Mouse (Mus musculus) erythroblast, adult 5-6 weeks (primary cell): Measurements from ENCODE around the gene Ppan. TPM values are rescaled to one million over a fixed set of nuclear protein-coding genes. Genes with fewer than 3 reads are reported as not detected.

Source experiments
- ATAC-seq: replicated peaks from 2 replicates; pipeline ENCODE4 v1.8.0; 2016; ENCODE audit warnings: moderate number of reproducible peaks, mild to moderate bottlenecking, moderate TSS enrichment, inconsistent platforms; ENCODE audit not compliant: poor library complexity, low FRiP score, severe bottlenecking
- total RNA-seq, 2 experiments: library from RNA; stranded (forward) in 1 of 2; stranded (reverse) in 1 of 2; fragments of 150-400 nt in 1 of 2; fragments of 200-764, 138-1000 nt in 1 of 2; gene quantifications; 2 replicates each; pipeline versions ENCODE4 v1.2.3 to v1.2.4; 2015 to 2017; ENCODE audit warnings: low replicate concordance in 2 of 2

The Ppan gene
- total RNA-seq (2015; ENCODE audit: low replicate concordance): 2.3 and 9.8 TPM in 2 replicates
- 13.0 and 15.4 TPM in 2 replicates for total RNA-seq (2017; ENCODE audit: low replicate concordance)

DNA sequence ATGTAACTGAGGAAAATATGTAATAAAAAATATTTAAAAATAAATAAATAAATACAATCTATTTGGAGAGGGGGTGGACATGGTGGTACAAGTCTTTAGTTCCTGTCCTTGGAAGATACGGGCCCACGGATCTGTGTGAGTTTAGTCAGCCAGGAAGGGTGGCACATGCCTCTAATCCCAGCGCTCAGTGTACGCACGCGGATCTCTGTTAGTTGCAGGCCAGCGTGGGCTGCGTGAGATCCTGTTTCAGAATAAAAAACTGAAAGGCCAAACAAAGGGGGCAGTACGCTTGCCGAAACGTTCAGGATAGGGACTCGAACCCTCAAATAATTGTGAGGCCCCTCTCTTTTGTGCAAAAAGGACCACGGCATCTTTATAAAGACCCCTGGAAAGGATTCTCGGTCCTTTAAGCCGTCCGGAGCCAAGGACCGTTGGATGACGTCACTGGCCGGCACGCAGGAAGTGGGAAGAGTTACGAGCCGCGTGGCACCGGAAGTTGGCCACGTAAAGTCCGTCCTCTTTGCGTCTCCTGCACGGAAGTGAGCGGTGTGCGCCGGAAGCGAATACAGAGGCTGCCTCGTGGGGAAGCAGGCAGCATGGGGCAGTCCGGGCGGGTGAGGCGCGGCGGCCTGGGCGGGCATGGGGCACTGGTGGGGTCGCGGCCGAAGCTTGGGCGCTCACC is at the start of gene Ppan:
Gene Ppan, plus strand, starts transcription at position 472 of the 682 bp plus-strand sequence.
- peak; percentile 100 for ATAC-seq

DNA sequence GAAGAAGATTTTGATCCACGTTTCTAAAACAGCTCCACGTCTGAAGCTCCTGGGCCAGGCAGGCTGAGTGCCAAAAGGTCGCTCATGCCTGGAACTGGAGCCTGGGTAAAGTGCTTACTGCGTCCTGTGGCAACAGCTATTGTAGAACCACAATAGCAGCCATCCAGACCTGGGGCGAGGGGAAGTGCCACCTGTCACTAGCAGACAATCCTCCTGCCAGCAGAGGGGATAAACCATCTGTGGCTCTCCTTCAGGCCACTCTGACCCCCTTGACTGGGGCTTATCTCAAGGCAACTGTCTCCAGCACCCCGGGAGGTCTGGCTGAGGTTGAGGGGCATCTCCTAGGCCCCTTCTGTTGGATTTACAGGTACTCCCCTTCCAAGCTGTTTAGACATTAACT is 49.0 kb upstream of the Ppan start:
- no peak for ATAC-seq

- no peak for ATAC-seq
These were observed 45.8 kb upstream of the Ppan start for GRCm38 (mm10) chr9:20842211-20842610.

- ATAC-seq: no peak
These were observed 45.3 kb upstream of the Ppan start for GRCm38 (mm10) chr9:20842670-20843069.

DNA sequence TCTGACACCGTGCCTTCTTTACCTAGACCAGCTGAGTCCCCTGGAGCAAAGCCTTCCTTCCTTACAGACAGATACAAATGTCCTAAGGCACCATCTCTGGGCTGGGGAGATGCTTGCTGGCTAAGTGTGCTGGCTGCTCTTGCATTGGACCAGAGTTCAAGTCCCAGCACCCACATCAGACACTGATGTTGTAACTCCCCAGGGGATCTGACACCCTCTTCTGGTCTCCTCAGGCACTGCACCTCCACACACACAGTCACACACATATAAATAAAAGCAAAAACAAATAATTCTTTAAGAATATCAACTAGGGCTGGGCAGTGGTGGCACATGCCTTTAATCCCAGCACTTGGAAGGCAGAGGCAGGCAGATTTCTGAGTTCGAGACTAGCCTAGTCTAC is 37.8 kb upstream of the Ppan start:
- ATAC-seq: no peak

GRCm38 (mm10) chr9:20857131-20857530 is 30.8 kb upstream of the Ppan start:
- ATAC-seq: no peak

GRCm38 (mm10) chr9:20859926-20860325 is 28.0 kb upstream of the Ppan start:
- 0 out of 2 replicates have a peak, but pooled peaks have one; percentile 14 for ATAC-seq

- no peak for ATAC-seq
These were observed 26.2 kb upstream of the Ppan start for GRCm38 (mm10) chr9:20861821-20862220.

- no peak for ATAC-seq
These were observed 25.8 kb upstream of the Ppan start for GRCm38 (mm10) chr9:20862225-20862624.

DNA sequence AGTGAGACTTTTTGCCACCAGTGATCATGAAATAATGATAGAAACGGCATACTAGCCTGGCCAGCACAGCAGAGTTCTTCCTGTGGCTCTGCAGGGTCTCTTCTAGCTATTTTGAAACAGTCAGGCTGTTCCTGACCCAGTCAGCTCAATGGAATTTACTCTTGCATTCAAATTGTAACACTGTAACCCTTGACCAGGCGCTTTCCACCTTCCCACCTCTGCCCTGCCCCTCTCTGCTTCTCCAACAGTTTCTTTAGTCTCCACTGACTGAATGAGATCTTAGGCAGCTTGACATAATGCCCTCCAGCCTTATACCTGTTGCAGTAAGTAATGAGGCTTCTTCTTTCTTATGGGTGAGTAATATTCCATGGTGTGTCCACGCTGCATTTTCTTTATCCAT is 21.1 kb upstream of the Ppan start:
- no peak for ATAC-seq

GRCm38 (mm10) chr9:20868448-20869001 is 19.4 kb upstream of the Ppan start, which contains the start of gene A230050P20Rik:
Gene A230050P20Rik, plus strand, starts transcription at chr9:20868642.
- no peak for ATAC-seq

GRCm38 (mm10) chr9:20869246-20869645 is 18.7 kb upstream of the Ppan start:
- ATAC-seq: no peak

GRCm38 (mm10) chr9:20870211-20871173 is 17.5 kb upstream of the Ppan start:
- no peak for ATAC-seq

GRCm38 (mm10) chr9:20872991-20873390 is 15.0 kb upstream of the Ppan start:
- no peak for ATAC-seq

DNA sequence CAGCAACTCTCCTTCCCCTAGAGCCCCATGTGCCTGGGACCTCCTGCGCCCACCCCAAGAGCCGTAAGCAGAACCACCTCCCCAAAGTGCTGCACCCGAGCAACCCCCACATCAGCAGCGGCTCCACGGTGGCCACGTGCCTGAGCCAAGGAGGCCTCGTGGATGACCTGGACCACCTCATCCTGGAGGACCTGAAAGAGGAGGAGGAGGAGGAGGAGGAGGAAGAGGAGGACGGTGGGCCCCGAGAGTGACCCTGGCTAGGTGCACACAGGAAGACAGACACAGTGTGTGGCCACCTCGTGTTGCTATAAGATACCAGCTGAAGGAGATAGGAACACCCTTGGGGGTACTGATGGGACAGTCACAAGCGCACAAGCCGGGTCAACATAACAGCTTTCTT is 14.5 kb upstream of the Ppan start:
- ATAC-seq: no peak

DNA sequence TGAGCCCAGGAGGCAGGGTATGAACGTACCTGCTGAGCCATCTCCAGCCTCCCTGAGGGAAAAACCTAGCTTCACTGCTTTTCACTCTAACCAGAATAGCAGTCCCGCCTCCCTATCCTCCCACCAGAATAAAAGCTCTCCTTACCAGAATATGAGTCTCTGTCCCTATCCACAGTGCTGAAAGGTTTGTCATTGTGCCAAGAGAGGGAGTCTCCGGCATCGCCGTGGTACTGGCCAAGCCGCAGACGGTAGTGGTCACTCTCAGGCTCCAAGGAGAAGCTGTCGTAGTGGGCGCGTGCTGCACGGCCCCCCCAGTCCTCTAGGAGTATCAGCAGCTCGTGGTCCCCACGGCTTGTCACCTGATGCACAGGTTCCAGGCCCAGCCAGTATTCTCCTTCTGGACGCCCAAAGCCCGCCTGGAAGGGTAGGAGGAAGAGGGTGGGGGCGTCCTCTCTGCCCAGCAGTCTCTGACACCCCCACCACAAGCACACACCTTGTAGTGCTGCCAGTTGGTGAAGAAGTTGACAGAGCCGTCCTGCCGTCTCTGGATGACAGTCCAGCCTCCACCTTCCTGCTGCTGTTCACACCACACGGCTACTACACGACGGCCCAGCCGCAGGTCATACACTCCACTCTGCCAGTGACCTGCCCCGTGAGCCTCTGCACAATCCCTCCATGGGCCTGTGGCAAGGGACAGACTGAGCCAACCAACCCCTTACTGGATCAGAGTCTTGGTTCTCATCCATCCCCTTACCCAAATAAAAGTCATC is 12.8 kb upstream of the Ppan start:
- no peak for ATAC-seq

GRCm38 (mm10) chr9:20876318-20877117 is 11.5 kb upstream of the Ppan start:
- no peak for ATAC-seq

DNA sequence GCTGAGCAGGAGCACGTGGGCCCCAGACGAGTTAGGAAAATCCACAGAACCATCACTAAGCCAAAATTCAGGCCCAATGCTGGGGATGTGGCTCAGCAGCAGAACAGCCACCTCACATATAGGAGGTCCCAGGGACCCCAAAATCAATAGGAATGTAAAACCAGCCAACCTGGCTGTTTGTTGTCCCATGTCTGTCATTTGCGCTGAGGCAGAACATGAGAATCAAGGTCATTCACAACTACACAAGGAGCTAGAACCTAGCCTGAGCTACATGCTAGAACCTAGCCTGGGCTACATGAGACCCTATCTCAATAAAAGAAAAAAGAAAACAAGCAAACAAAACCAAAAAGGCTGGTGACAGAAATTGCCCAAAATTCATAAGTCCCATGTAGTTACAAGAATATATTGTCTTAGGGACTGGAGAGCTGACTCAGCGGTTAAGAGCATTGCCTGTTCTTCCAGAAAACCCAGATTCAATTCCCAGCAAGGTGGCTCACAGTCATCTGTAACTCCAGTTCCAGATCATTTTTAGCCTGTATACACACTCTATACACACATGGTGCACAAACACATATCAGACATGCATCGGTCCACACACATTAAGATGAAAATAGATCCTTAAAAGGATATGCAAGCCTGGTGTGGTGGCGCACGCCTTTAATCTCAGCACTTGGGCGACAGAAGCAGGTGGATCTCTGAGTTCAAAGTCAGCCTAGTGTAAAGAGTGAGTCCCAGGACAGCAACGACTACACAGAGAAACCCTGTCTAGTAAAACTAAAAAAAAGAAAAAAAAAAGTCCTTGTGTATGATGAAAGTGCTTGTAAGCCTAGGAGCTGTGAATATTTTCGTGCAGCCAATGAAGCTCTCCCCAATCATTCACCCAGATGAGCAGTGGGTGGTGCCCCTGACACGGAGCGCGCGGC is 10.6 kb upstream of the Ppan start:
- ATAC-seq: no peak
